In genomic region chr13:40916321-40917160, GRCm38 (mm10) we compare ENCODE assay signal across 8 mouse cellular contexts. TPM values are rescaled to one million over a fixed set of nuclear protein-coding genes. Genes with fewer than 3 reads are reported as not detected.
DNase-seq lines count a peak whose midpoint lies in the region; ATAC-seq and TF ChIP-seq lines count a peak whose summit lies in the region.

No protein-coding gene starts in this region.

- intact Hi-C loops in heart, postnatal 36 days (cut with DNase I): loop anchor here (1.0 to 2.0 kb wide), 3 partner anchors 29 to 62 kb away; no protein-coding TSS in a partner anchor
- intact Hi-C loops in left cerebral cortex, postnatal 10 days (cut with DNase I): no loop called here

- DNase-seq in heart, embryonic 10.5 days (ENCODE audit: low spot score): no peak
- no peak for DNase-seq in heart, postnatal 36 days
- no peak for DNase-seq in Patski (ENCODE audit: low read depth, low spot score)
- DNase-seq in midbrain, embryonic 10.5 days (ENCODE audit: low spot score): no peak
- DNase-seq in spleen, postnatal 4 days (ENCODE audit: low spot score in 2 of 2): no peak
- DNase-seq in thymus, postnatal 36 days: no peak
- no peak for DNase-seq in left cerebral cortex, postnatal 10 days (ENCODE audit: extremely low spot score in 1 of 2, low spot score in 2 of 2)

- H3K27ac ChIP-seq in heart, embryonic 10.5 days: peak overlapping the region; percentile 78; the same call in 1 of the 2 replicates
- no peak overlapping the region for H3K27ac ChIP-seq in hindbrain, embryonic 12.5 days
- peak overlapping the region; percentile 79; the same call in 1 of the 2 replicates for H3K27ac ChIP-seq in midbrain, embryonic 10.5 days (replicated peaks)

- no peaks in the 10 kb centered on the region for H3K9me3 ChIP-seq in heart, embryonic 10.5 days
- no peaks in the 10 kb centered on the region for H3K9me3 ChIP-seq in hindbrain, embryonic 12.5 days (replicated peaks)
- no peaks in the 10 kb centered on the region for H3K9me3 ChIP-seq in midbrain, embryonic 10.5 days (replicated peaks)

- H3K36me3 ChIP-seq in heart, embryonic 10.5 days: no peaks in the 10 kb centered on the region
- no peaks in the 10 kb centered on the region for H3K36me3 ChIP-seq in hindbrain, embryonic 12.5 days
- no peaks in the 10 kb centered on the region for H3K36me3 ChIP-seq in midbrain, embryonic 10.5 days

- peak overlapping the region; percentile 77 for H3K4me2 ChIP-seq in hindbrain, embryonic 12.5 days (replicated peaks)

- POLR2A ChIA-PET in Patski (lab: Charles Lee): interaction anchor here (0.7 to 1.1 kb wide), 6 partner anchors 9 to 84 kb away, joined by 3 to 5 read pairs (median 3); partner anchors contain the start of gene Pak1ip1

- CTCF ChIA-PET in Patski (lab: Charles Lee): interaction anchor here (0.9 to 2.1 kb wide), 5 partner anchors 12 to 72 kb away, joined by 3 to 8 read pairs (median 4); partner anchors contain the start of gene Gcnt2

- 8% methylated on average over 21 of the region's 21 CpGs for WGBS in heart, embryonic 10.5 days
- WGBS in hindbrain, embryonic 12.5 days: 5% methylated on average over 21 of the region's 21 CpGs
- 9% methylated on average over 21 of the region's 21 CpGs for WGBS in midbrain, embryonic 10.5 days

- in situ Hi-C loops in Patski (cut with MboI; ENCODE audit: low pct_unique_long_range_greater_than_20kb): loop anchor here (5.0 kb wide), 1 partner anchor 66 kb away; no protein-coding TSS in a partner anchor

- H3K27me3 ChIP-seq in heart, embryonic 10.5 days (ENCODE audit: insufficient read depth, poor library complexity, severe bottlenecking): 0 out of 2 replicates have a peak, but pooled peaks cover 10% of the 10 kb centered on the region
- no peaks in the 10 kb centered on the region for H3K27me3 ChIP-seq in Patski
- peaks cover 4% of the 10 kb centered on the region for H3K27me3 ChIP-seq in hindbrain, embryonic 12.5 days
- peaks cover 45% of the 10 kb centered on the region for H3K27me3 ChIP-seq in midbrain, embryonic 10.5 days (ENCODE audit: low read depth, poor library complexity, severe bottlenecking)

- H3K4me1 ChIP-seq in heart, embryonic 10.5 days: peaks cover 18% of the 10 kb centered on the region
- H3K4me1 ChIP-seq in hindbrain, embryonic 12.5 days: peaks cover 12% of the 10 kb centered on the region
- H3K4me1 ChIP-seq in midbrain, embryonic 10.5 days: peaks cover 25% of the 10 kb centered on the region

- TF ChIP-seq CTCF in Patski (IDR thresholded peaks at IDR 0.05): no peak

- H3K4me3 ChIP-seq in heart, embryonic 10.5 days: peak overlapping the region; percentile 64
- H3K4me3 ChIP-seq in hindbrain, embryonic 12.5 days: peak overlapping the region; percentile 41; the same call in 1 of the 2 replicates
- H3K4me3 ChIP-seq in midbrain, embryonic 10.5 days: peak overlapping the region; percentile 65

- peak overlapping the region; percentile 55 for H3K9ac ChIP-seq in hindbrain, embryonic 12.5 days

- peak; percentile 45 for ATAC-seq in Patski
- ATAC-seq in hindbrain, embryonic 12.5 days (ENCODE audit: low FRiP score): peak; percentile 24; the same call in 1 of the 2 replicates

RNA-seq across cellular contexts. Expression of gene Gcnt2, which starts 57.0 kb away (rescaled TPM):
- 2.7 and 3.5 TPM in 2 replicates for polyA plus RNA-seq in heart, embryonic 10.5 days (2016; fragmentation: Nextera tagmentation; extraction: Ambion mirVana)
- 10 to 100 TPM in 1 of 2 experiments, 1 to 10 TPM in 1; 9.0 to 11.9 TPM for total RNA-seq in heart, postnatal 36 days (2021)
- 71.2 TPM for polyA plus RNA-seq in Patski (2021)
- 5.0 and 5.8 TPM in 2 replicates for polyA plus RNA-seq in hindbrain, embryonic 12.5 days (2016; fragmentation: Nextera tagmentation; extraction: Ambion mirVana)
- polyA plus RNA-seq in midbrain, embryonic 10.5 days (2016; fragmentation: Nextera tagmentation; extraction: Ambion mirVana): 2.7 and 3.8 TPM in 2 replicates
- total RNA-seq in left cerebral cortex, postnatal 10 days (2021): 10 to 100 TPM in 1 of 2 experiments, 1 to 10 TPM in 1; 8.9 to 11.8 TPM

Comparison
In these comparisons a context has a peak if more than half of its experiments do, and no peak if none do; other contexts are left out.
1. RNA of gene Gcnt2, which starts 57.0 kb away (polyA plus RNA-seq): 71.2 TPM in Patski (single experiment); 5.0 to 5.8 TPM in hindbrain, embryonic 12.5 days, 2.7 to 3.8 TPM in midbrain, embryonic 10.5 days and 2.7 to 3.5 TPM in heart, embryonic 10.5 days; every median in the first group is over 10 times any median in the second.
2. Peak in every context shown above with its lines, with median percentiles within 50 percentile points of each other: H3K4me3 ChIP-seq.